Mouse (Mus musculus): Measurements from ENCODE around the gene Bpifa5.

The Bpifa5 gene

GRCm38 (mm10) chr2:154206908-154207307, 44.5 kb downstream of the Bpifa5 start:
- DNase-seq (ENCODE audit: low read depth, low spot score): no peak

- no peak for DNase-seq (ENCODE audit: low read depth, low spot score)
These were observed 46.7 kb downstream of the Bpifa5 start for GRCm38 (mm10) chr2:154209112-154209511.

GRCm38 (mm10) chr2:154211121-154211520, 48.7 kb downstream of the Bpifa5 start:
- no peak for DNase-seq (ENCODE audit: low read depth, low spot score)

GRCm38 (mm10) chr2:154211881-154212280, 49.5 kb downstream of the Bpifa5 start:
- no peak for DNase-seq (ENCODE audit: low read depth, low spot score)

GRCm38 (mm10) chr2:154215191-154215590, 52.8 kb downstream of the Bpifa5 start:
- DNase-seq (ENCODE audit: low read depth, low spot score): peak; percentile 56

Data from retina, adult 2 months (tissue).